Mouse (Mus musculus) hematopoietic multipotent progenitor cell, adult 10-12 weeks (in vitro differentiated cells): ENCODE data around the gene Olfr1230. TPM values are rescaled to one million over a fixed set of nuclear protein-coding genes. Genes with fewer than 3 reads are reported as not detected.

Source experiments
- polyA plus RNA-seq: library from polyadenylated mRNA; stranded (reverse); fragments of >175 nt; gene quantifications from 2 replicates; pipeline ENCODE4 v1.2.3, GENCODE M21; 2012; ENCODE audit warnings: low replicate concordance

Olfr1230 gene
- polyA plus RNA-seq = not detected in 2 replicates

DNA sequence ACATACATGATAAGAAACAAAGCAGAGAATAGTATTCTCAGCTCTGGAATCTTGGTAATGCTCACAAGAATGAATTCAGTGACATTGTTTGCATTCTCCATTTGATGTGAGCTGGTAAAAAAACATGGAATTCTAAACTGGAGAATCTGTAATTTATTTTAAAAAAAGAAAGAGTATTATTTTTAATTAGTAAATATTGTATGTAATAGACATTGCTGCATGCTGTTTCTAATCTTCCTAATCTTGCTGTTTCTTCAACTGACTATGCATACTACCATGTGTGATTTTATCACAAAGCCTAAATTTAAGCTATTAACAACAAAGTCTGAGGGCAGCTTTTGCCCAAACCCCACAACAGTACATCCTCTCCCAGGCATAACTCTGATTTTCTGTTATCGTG, at the start of gene Olfr1230:
Olfr1230 (minus strand) TSS at position 101 of the 400 bp plus-strand sequence.

DNA sequence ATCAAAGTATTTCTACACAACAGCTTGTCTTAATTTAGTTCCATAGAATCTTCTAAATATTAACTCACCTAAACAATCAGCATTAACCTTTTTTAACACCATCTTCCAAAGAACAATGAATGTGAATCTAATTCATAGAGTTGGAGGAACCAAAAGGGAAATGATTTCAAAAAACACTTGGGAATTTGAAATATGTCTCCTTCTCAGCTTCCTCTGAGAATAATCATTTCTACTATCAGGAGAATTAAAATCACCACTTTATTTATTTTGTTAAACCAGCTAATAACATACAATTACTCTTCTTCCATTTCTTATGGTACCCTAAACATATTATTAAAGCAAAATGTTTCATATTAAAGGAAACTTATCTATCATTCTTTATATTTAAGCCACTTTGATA, 45.2 kb upstream of the Olfr1230 start, which contains the start of gene Olfr1233:
Olfr1233 (minus strand) TSS at position 101 of the 400 bp plus-strand sequence.

DNA sequence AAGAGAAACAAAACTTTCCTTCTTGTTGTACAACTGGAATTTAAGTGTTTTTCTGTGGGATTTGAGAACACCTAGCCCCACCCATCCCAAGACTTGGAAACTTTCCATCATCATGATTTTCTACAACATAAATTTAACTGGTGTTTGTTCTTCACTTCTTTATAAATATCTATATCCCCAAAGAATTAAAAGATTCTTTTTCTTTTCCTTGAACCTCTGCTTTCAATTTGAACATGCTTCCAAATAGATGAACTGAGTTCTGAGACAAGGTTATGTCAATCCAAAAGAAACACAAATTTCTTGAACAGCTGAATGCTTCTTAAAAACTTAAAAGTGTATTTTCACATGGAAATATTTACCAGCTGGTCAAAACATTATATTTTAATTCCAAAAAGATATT, 32.5 kb upstream of the Olfr1230 start, which contains the start of gene Olfr1232:
Olfr1232 (minus strand) TSS at position 101 of the 400 bp plus-strand sequence.

DNA sequence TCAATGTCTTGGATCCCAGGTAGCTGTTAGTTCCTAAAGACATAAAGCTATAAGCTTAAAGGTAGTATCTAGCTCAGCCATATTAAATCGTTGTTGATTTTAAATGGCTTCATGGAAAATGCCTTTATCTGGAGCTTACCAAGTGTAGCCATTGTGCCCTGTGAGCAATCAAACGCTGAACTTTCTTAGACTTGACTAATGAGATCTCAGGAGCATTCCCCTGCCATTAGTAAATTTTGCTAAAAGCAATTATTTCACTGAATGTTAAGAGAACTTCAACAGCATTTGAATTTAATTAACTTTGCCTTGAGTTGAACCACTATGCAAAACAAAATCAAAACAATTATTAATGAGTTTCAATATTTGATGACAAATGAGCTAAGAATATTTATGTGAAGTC, 9.9 kb upstream of the Olfr1230 start, which contains the start of gene Olfr1231:
Olfr1231 (minus strand) TSS at position 101 of the 400 bp plus-strand sequence.

DNA sequence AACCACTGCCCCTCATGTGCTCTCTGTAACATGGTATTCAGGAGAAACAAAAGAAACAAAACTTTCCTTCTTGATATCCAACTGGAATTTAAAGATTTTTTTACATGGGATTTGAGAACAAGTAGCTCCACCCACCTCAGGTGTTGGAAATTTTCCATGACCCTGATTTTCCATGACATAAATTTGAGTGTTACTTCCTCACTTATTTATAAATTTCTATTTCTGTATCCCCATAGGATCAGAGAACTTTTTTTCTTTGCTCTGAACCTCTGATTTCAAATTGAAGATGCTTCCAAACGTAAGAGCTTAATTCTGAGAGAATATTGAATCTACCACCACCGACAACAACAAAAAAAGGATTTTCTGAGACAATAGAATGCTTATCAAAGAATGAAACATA, 9.2 kb downstream of the Olfr1230 start, which contains the start of gene Olfr1229:
Olfr1229 (minus strand) TSS at position 101 of the 400 bp plus-strand sequence.

DNA sequence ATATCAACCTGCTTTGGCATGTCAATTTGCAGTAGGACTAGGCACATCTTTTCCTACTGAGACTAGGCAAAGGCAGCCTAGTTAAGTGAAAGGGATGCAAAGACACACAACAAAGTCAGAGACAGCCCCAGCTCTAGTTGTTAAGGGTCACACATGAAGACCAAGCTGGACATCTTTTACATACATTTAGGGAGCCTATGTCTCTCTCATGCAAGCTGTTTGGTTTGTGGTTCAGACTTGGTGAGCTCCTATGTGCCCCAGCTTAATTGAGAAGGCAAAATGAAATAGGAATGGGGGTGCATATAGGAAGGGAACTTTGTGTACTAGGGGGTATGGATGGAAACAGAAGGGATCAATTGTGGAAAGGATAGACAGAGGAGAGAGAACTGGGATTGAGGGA, 43.1 kb downstream of the Olfr1230 start, which contains the start of gene Olfr1228:
Olfr1228 (minus strand) TSS at position 101 of the 400 bp plus-strand sequence.

Other genes with a start within 250 kb of the Olfr1230 start
- gene Olfr1218, start 236.1 kb downstream of the Olfr1230 start, polyA plus RNA-seq = not detected in 2 replicates
- not detected in 2 replicates for gene Olfr1219, start 213.8 kb downstream of the Olfr1230 start, polyA plus RNA-seq
- gene Olfr1220, start 190.4 kb downstream of the Olfr1230 start, polyA plus RNA-seq = not detected in 2 replicates
- not detected in 2 replicates for gene Olfr1221, start 180.0 kb downstream of the Olfr1230 start, polyA plus RNA-seq
- gene Olfr1222, start 164.2 kb downstream of the Olfr1230 start, polyA plus RNA-seq = not detected in 2 replicates
- not detected in 2 replicates for gene Olfr1223, start 145.7 kb downstream of the Olfr1230 start, polyA plus RNA-seq
- gene Olfr1224-ps1, start 133.2 kb downstream of the Olfr1230 start, polyA plus RNA-seq = not detected in 2 replicates
- not detected in 2 replicates for gene Olfr1225, start 122.6 kb downstream of the Olfr1230 start, polyA plus RNA-seq
- not detected in 2 replicates for gene Olfr1226, start 97.2 kb downstream of the Olfr1230 start, polyA plus RNA-seq
- not detected in 2 replicates for gene Olfr1228, start 43.2 kb downstream of the Olfr1230 start, polyA plus RNA-seq
- not detected in 2 replicates for gene Olfr1229, start 9.3 kb downstream of the Olfr1230 start, polyA plus RNA-seq
- gene Olfr1231, start 9.8 kb upstream of the Olfr1230 start, polyA plus RNA-seq = not detected in 2 replicates
- not detected in 2 replicates for gene Olfr1232, start 32.4 kb upstream of the Olfr1230 start, polyA plus RNA-seq
- gene Olfr1233, start 45.1 kb upstream of the Olfr1230 start, polyA plus RNA-seq = not detected in 2 replicates
- gene Olfr1234, start 67.6 kb upstream of the Olfr1230 start, polyA plus RNA-seq = not detected in 2 replicates
- gene Olfr1238, start 112.4 kb upstream of the Olfr1230 start, polyA plus RNA-seq = not detected in 2 replicates
- not detected in 2 replicates for gene Olfr1239, start 123.1 kb upstream of the Olfr1230 start, polyA plus RNA-seq
- not detected in 2 replicates for gene Olfr1240, start 145.7 kb upstream of the Olfr1230 start, polyA plus RNA-seq
- not detected in 2 replicates for gene Olfr1241, start 189.9 kb upstream of the Olfr1230 start, polyA plus RNA-seq
- not detected in 2 replicates for gene Olfr1242, start 201.1 kb upstream of the Olfr1230 start, polyA plus RNA-seq
- not detected in 2 replicates for gene Olfr1243, start 234.2 kb upstream of the Olfr1230 start, polyA plus RNA-seq